Mouse (Mus musculus) kidney, postnatal 0 days (tissue): ENCODE data around the gene Zfp384. TPM values are rescaled to one million over a fixed set of nuclear protein-coding genes. Genes with fewer than 3 reads are reported as not detected.
"Not testable (repeated sequence)": the region's sequence is repeated elsewhere in the genome, so short reads cannot be mapped to it uniquely, and the experiment has no call there.

ENCODE experiments used
- ATAC-seq: fragments of 200-750 bp; cut with Nextera tagmentation; replicated peaks from 2 replicates; pipeline ENCODE4 v1.8.0; 2017; ENCODE audit warnings: low read depth, moderate number of reproducible peaks, moderate TSS enrichment, moderate library complexity; ENCODE audit not compliant: low FRiP score
- DNase-seq: peaks from one replicate; pipeline ENCODE4 v3.0.0-alpha.2; 2016; ENCODE audit warnings: low spot score
- H3K27ac ChIP-seq: fragments of 300-500 bp; sonication (generic); 2 replicates; pipeline ENCODE4 v1.5.1; 2014; ENCODE audit warnings: mild to moderate bottlenecking
- H3K27me3 ChIP-seq: fragments of 300-500 bp; sonication (generic); 2 replicates; pipeline ENCODE4 v1.6.1; 2014; ENCODE audit warnings: low read length, mixed read lengths; ENCODE audit not compliant: insufficient read depth
- H3K36me3 ChIP-seq: fragments of 300-500 bp; sonication (generic); 2 replicates; pipeline ENCODE4 v1.6.1; 2014; ENCODE audit warnings: low read length, mixed read lengths; ENCODE audit not compliant: insufficient read depth
- H3K4me1 ChIP-seq: fragments of 300-500 bp; sonication (generic); replicated peaks from 2 replicates; pipeline ENCODE4 v1.6.1; 2014; ENCODE audit warnings: antibody characterized with exemption, low read length, mixed read lengths; ENCODE audit not compliant: insufficient read depth
- H3K4me2 ChIP-seq: fragments of 300-500 bp; sonication (generic); 2 replicates; pipeline ENCODE4 v1.6.1; 2014; ENCODE audit warnings: mild to moderate bottlenecking, low read length, moderate library complexity, mixed read lengths
- H3K4me3 ChIP-seq: fragments of 300-500 bp; sonication (generic); replicated peaks from 2 replicates; pipeline ENCODE4 v1.5.1; 2014; ENCODE audit warnings: low read depth, low read length
- H3K9ac ChIP-seq: fragments of 300-500 bp; sonication (generic); 2 replicates; pipeline ENCODE4 v1.6.1; 2014; ENCODE audit warnings: low read depth, low read length
- H3K9me3 ChIP-seq: fragments of 300-500 bp; sonication (generic); replicated peaks from 2 replicates; pipeline ENCODE4 v1.6.1; 2016; ENCODE audit warnings: low read length, inconsistent platforms, mixed read lengths
- CTCF ChIP-seq: IDR thresholded peaks from 2 replicates; pipeline ENCODE4 v1.5.1; 2016; ENCODE audit warnings: antibody characterized with exemption, low read depth, mild to moderate bottlenecking, moderate library complexity
- WGBS: fragments of 180-500 bp; shearing (Covaris S2); extraction: QIAGEN DNeasy Blood & Tissue Kit; methylation state at CpG from one replicate; pipeline ENCODE4 v1.1.7; 2014; 5-methylcytosine and 5-hydroxymethylcytosine counted together
- polyA plus RNA-seq: library from polyadenylated mRNA; unstranded; fragments of >200 nt; fragmentation: Nextera tagmentation; extraction: Ambion mirVana; gene quantifications from 2 replicates; pipeline ENCODE4 v1.2.1, GENCODE M21; 2015

Gene Zfp384
- polyA plus RNA-seq, 1 experiment from 2014 or later, result 11.3 TPM

- Histone ChIP-seq H3K9me3 (no peaks in the 10 kb centered on the region), H3K36me3 (peaks cover 15% of the 10 kb centered on the region), H3K4me3 (no peak overlapping the region), H3K27ac (no peak overlapping the region), H3K4me1 (peaks cover 12% of the 10 kb centered on the region; the same call in 1 of the 2 replicates), H3K9ac (0 out of 2 replicates have a peak overlapping the region, but pooled peaks have one; percentile 8), H3K4me2 (no peak overlapping the region), H3K27me3 (no peaks in the 10 kb centered on the region)
- no peak for DNase-seq
- no peak for ATAC-seq
- WGBS, result 93% methylated on average over 7 of the region's 7 CpGs
- TF ChIP-seq CTCF, result no peak
Measured at GRCm38 (mm10) chr6:125042081-125042480, 33.1 kb downstream of the Zfp384 start.

- no peak overlapping the region for H3K4me3 ChIP-seq
- DNase-seq (peak; percentile 95), ATAC-seq (peak; percentile 65)
- TF ChIP-seq CTCF, result peak; percentile 95
- 25% methylated on average over 5 of the region's 5 CpGs for WGBS
- no peaks in the 10 kb centered on the region for H3K4me1 ChIP-seq
- no peaks in the 10 kb centered on the region for H3K9me3 ChIP-seq
- H3K36me3 ChIP-seq, result peaks cover 37% of the 10 kb centered on the region
- H3K9ac ChIP-seq, result no peak overlapping the region
- no peaks in the 10 kb centered on the region for H3K27me3 ChIP-seq
- no peak overlapping the region for H3K4me2 ChIP-seq
- no peak overlapping the region for H3K27ac ChIP-seq
Measured at GRCm38 (mm10) chr6:125046691-125047090, 37.7 kb downstream of the Zfp384 start.

- H3K4me2 ChIP-seq, result no peak within 1 kb of the TSS
- no peak for TF ChIP-seq CTCF
- DNase-seq (no peak), ATAC-seq (no peak)
- no peak within 1 kb of the TSS for H3K27ac ChIP-seq
- no peak within 1 kb of the TSS for H3K9ac ChIP-seq
- no peak within 1 kb of the TSS for H3K4me3 ChIP-seq
- H3K36me3 ChIP-seq, result peaks cover 42% of the 10 kb centered on the region
- no peaks in the 10 kb centered on the region for H3K9me3 ChIP-seq
- 48% methylated on average over 20 of the region's 20 CpGs for WGBS
- H3K4me1 ChIP-seq, result no peaks in the 10 kb centered on the region
- H3K27me3 ChIP-seq, result no peaks in the 10 kb centered on the region
Measured at GRCm38 (mm10) chr6:125049678-125050077, 40.7 kb downstream of the Zfp384 start, which contains the start of gene Acrbp. Gene Acrbp (plus strand): TSS chr6:125049689.

DNA sequence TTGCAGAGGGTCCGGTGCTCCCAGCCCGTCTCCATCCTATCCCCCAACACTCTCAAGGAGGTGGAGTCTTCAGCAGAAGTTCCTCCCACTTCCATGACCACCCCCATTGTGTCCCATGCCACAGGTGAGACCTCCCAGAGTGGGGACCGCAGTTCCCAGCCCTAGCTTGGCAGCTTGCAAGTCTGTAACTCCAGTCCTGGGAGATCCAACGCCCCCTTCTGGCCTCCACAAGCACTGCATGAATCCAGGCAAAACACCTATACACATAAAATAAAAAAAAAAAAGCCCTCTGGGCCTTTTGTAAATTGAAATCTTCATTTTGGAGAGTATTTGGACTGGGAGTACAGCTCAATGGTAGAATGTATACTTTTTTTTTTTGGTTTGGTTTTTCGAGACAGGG, 42.3 kb downstream of the Zfp384 start:
- H3K9me3 ChIP-seq, result no peaks in the 10 kb centered on the region
- no peak overlapping the region for H3K4me3 ChIP-seq
- H3K4me2 ChIP-seq, result no peak overlapping the region
- H3K27ac ChIP-seq, result no peak overlapping the region
- no peak for ATAC-seq
- no peaks in the 10 kb centered on the region for H3K4me1 ChIP-seq
- H3K36me3 ChIP-seq, result peaks cover 39% of the 10 kb centered on the region
- 69% methylated on average over 5 of the region's 5 CpGs for WGBS
- peak; percentile 47 for TF ChIP-seq CTCF
- H3K9ac ChIP-seq, result no peak overlapping the region
- no peak for DNase-seq
- H3K27me3 ChIP-seq, result no peaks in the 10 kb centered on the region

DNA sequence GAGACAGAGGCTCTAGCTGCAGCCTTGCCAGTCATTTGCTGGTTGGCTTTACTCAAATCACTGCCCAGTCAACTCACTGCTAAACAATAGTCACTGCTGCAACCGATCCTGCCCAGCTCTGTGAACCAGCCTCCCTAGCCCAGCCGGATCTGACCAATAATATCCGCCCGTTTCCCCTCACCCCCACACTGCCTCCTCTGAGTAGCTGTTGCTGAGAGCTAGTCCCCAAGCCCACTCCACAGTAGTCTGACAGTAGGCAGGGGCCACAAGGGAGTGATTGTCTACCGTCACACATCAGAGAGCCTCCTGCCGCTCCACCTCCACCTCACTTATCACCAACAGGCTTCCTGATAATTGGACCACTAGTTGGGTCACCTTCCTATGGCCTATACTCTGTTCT, 52.5 kb downstream of the Zfp384 start:
- 0 out of 2 replicates have a peak, but pooled peaks cover 5% of the 10 kb centered on the region for H3K4me1 ChIP-seq
- H3K4me3 ChIP-seq, result no peak overlapping the region
- H3K27me3 ChIP-seq, result no peaks in the 10 kb centered on the region
- H3K36me3 ChIP-seq, result no peaks in the 10 kb centered on the region
- 30% methylated on average over 6 of the region's 6 CpGs for WGBS
- ATAC-seq (peak; percentile 67), DNase-seq (peak; percentile 67)
- no peak overlapping the region for H3K4me2 ChIP-seq
- H3K27ac ChIP-seq, result no peak overlapping the region; the same call in 1 of the 2 replicates
- TF ChIP-seq CTCF, result no peak
- H3K9ac ChIP-seq, result no peak overlapping the region
- no peaks in the 10 kb centered on the region for H3K9me3 ChIP-seq

GRCm38 (mm10) chr6:125062511-125062910, 53.6 kb downstream of the Zfp384 start:
- DNase-seq, result no peak
- no peak overlapping the region for H3K4me2 ChIP-seq
- H3K36me3 ChIP-seq, result no peaks in the 10 kb centered on the region
- no peak overlapping the region for H3K27ac ChIP-seq
- 0 out of 2 replicates have a peak, but pooled peaks cover 5% of the 10 kb centered on the region for H3K4me1 ChIP-seq
- no peak for ATAC-seq
- no peaks in the 10 kb centered on the region for H3K9me3 ChIP-seq
- no peak for TF ChIP-seq CTCF
- H3K27me3 ChIP-seq, result no peaks in the 10 kb centered on the region
- H3K4me3 ChIP-seq, result no peak overlapping the region
- H3K9ac ChIP-seq, result no peak overlapping the region
- WGBS, result 84% methylated on average over 5 of the region's 5 CpGs

GRCm38 (mm10) chr6:125063906-125064305, 55.0 kb downstream of the Zfp384 start:
- H3K36me3 ChIP-seq, result no peaks in the 10 kb centered on the region
- no peak for TF ChIP-seq CTCF
- ATAC-seq (no peak), DNase-seq (no peak)
- no peak overlapping the region for H3K9ac ChIP-seq
- H3K27me3 ChIP-seq, result no peaks in the 10 kb centered on the region
- H3K4me3 ChIP-seq, result no peak overlapping the region
- H3K4me2 ChIP-seq, result no peak overlapping the region
- 86% methylated on average over 6 of the region's 6 CpGs for WGBS
- 0 out of 2 replicates have a peak, but pooled peaks cover 5% of the 10 kb centered on the region for H3K4me1 ChIP-seq
- H3K9me3 ChIP-seq, result no peaks in the 10 kb centered on the region
- H3K27ac ChIP-seq, result no peak overlapping the region

GRCm38 (mm10) chr6:125065223-125065622, 56.3 kb downstream of the Zfp384 start:
- not testable (repeated sequence) for H3K36me3 ChIP-seq, H3K27ac ChIP-seq, H3K27me3 ChIP-seq, H3K4me2 ChIP-seq, ATAC-seq, H3K4me1 ChIP-seq, H3K9ac ChIP-seq, DNase-seq, H3K4me3 ChIP-seq, H3K9me3 ChIP-seq
- WGBS, result no CpG with 5 or more reads among the region's 1 CpGs
